Mouse (Mus musculus) G1E-ER4 (cell line): ENCODE results near the gene Adam33. TPM values are rescaled to one million over a fixed set of nuclear protein-coding genes. Genes with fewer than 3 reads are reported as not detected.

Experiments used
- GATA1 ChIP-seq: IDR thresholded peaks from one replicate; pipeline ENCODE4 v1.8.0; 2012; ENCODE audit warnings: low read length, inconsistent platforms
- polyA plus RNA-seq: library from polyadenylated mRNA; stranded (reverse); fragments of >175 nt; gene quantifications from 2 replicates; pipeline ENCODE4 v1.2.3, GENCODE M21; 2012

Adam33 gene
- polyA plus RNA-seq, 1 experiment: not detected

DNA sequence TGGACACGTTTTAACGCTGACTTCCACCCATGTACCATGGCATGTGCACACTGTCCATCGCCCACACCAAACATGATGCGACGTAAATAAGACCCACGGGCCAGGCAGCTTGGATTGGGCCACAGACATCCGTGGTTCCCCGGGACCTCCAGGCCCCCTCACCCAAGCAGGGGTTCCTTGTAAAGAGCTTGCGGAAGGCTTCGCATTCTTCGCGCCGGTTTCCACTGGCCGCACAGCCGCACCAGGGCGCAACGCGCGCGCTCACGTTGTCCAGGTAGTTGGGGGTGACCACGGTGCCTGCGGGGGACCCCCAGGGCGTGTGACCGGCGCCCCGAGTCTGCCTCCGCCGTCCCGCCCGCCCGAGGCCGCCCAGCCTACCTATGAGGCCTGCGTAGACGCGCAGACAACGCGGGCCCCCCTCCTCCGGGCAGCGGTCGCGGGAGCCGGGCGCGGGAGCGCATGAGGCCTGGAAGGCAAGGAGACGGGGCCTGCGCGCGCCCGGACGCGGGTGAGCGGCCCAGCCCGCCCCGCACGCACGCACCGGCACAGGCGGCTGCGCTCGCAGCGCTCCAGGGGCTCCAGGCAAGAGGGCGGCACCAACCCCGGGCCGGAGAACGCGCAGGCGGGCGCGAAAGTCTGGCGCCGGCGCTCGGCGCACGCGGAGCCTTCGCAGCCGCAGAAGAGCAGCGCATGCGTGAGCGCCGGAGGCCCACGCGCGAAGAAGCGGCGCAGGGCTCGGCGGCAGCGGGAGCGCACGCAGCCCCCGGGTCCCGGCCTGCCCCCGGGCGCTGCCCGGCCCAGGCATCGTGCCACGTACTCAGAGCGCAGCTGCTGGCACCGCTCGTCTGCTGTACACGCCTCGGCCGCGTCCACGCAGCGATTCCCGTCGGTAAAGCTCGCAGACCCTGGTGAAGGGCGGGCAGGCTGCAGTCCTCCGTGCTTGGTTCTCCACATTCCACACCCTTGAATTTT is 22.5 kb downstream of the Adam33 start:
- no peak for TF ChIP-seq GATA1

DNA sequence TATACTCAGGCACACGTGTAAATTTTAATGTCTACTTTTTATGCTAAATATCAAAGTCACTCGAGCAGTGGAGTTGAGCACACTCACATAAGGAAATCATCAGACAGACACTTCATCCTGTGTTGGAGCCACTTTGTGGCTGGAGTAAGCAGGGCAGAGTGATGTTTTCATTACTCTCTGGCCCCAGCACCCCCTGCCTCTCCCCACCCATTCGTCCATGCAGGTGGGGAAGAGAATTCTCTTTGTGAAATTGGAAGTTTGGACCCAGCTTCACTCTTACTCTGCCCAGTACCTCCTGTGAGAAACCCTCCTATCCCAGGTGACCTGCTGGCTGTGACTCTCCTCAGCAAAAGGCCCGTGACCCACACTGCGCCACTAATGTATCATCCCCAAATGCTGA is 24.9 kb downstream of the Adam33 start:
- no peak for TF ChIP-seq GATA1

DNA sequence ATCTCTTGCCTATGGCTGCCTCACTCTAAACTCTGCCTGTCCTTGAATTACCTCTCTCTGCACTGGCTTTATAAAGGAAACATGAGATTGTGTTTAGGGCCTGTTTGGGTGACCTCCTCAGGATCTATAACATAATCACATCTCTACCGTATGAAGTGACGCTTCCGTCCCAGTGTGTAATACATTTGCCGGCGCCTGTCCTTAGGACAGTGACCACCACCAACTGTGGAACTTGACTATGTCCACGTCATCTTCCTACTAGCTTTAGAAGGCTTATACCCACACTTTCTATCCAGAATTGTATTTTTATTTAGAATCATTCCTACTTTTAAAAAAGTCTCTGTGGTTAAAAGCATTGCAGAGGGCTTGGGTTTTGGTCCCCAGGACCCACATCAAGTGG is 25.4 kb downstream of the Adam33 start:
- no peak for TF ChIP-seq GATA1

DNA sequence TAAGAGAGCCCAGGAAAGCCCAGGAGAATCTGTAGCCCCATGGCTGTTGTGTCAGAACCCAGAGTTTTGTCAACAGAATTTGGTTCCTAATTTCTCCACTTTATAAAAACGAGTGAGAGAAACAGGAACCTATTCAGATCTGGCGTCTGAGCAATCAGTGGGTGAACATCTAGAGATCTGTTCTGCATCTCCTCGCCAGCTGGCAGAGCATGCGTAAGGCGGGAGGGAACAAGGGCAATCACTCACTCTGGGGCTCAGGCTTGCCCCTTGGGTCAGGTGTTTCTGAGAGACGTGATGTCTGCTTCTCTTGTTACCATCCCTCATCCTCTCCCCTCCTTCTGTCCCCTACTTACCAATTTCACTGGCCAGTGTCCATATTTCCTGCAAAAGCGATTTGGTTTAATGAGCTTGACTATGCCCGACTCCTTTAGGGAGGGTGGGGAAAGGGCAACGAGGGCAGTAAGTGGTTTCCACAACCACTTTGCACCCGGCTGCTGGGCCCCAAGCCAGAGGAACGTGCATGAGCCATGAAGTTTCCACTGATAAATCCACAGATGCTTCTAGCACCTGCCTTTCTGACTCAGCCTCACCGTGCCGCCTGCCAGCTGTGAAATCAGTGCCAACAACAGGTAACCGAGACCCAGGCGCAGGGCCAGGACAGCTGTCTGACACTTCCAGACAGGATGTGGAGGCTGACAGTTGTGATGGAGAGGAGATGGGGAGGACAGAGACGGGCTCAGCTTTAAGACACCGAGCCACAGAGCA is 26.2 kb downstream of the Adam33 start:
- TF ChIP-seq GATA1: no peak

DNA sequence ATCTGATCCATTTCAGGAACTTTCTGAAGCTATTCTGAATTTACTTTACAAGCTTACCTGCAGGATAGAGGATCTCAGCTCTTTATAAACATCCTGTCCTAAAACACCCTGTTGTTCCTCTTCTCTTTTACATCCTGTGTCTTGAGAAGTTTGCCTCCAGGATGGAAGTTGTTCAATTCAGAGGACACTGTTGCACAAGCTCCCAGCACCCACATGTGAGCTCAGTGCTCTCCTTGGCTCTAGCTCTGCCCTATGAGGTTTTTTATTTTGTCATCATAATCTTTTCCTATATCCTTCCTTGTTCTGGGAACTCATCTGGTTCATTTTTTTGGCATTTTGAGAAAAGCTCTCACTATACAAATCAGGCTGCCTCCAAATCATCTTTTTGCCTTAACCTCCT is 26.9 kb downstream of the Adam33 start:
- no peak for TF ChIP-seq GATA1

DNA sequence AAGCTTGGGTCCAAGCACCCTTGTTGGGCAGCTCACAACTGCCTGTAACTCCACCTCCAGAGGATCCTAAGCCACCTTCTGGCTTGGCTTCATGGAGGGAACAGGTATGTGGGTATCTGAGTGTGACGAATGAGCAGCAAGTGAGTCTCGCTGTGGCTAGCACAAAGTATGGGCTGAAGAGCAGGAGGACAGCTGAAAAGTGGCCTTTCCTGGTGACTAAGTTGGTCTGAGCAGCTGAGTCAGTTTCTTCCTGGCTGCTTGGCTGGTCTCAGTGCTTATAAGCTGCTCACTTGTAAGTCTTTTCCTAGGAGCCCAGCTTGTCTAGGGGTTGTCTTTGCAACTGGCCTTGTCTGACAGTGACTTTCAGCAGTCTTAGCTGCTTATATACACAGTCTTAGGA is 27.3 kb downstream of the Adam33 start:
- no peak for TF ChIP-seq GATA1

DNA sequence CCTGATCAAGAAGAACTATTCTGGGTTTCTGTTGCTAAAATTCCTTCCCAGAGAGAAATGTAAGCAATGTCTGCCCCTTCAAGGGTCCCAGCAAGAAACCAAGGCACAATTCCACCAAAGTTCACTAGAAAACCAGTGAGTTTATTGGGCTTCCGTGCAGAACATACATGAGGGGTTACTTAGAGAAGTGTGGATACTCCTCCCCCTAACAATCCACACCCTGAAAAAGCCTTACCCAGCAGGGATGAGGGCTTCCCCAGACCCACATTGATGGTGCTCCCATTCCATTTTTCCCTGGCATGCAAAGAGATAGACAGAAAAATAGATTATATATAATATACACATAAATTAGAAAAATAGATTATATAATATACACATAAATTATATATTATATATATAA is 32.6 kb downstream of the Adam33 start:
- TF ChIP-seq GATA1: no peak

DNA sequence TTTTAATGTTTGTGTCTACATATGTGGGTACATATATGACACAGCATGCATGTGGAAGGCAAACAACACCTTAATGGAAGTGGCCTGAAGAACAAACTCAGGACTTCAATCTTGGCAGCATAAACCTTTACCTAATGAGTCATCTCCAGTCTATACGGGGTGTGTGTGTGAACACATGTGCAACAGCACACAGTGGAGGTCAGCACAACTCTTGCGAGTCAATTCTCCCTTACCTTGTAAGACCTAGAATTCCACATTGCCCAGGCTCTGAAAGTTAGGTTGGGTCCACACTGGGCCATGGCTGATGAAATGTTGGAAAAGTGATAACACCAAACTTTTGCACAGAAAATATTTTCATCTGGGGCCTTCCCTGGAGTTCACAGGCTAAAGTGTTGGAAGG is 33.1 kb downstream of the Adam33 start:
- no peak for TF ChIP-seq GATA1

DNA sequence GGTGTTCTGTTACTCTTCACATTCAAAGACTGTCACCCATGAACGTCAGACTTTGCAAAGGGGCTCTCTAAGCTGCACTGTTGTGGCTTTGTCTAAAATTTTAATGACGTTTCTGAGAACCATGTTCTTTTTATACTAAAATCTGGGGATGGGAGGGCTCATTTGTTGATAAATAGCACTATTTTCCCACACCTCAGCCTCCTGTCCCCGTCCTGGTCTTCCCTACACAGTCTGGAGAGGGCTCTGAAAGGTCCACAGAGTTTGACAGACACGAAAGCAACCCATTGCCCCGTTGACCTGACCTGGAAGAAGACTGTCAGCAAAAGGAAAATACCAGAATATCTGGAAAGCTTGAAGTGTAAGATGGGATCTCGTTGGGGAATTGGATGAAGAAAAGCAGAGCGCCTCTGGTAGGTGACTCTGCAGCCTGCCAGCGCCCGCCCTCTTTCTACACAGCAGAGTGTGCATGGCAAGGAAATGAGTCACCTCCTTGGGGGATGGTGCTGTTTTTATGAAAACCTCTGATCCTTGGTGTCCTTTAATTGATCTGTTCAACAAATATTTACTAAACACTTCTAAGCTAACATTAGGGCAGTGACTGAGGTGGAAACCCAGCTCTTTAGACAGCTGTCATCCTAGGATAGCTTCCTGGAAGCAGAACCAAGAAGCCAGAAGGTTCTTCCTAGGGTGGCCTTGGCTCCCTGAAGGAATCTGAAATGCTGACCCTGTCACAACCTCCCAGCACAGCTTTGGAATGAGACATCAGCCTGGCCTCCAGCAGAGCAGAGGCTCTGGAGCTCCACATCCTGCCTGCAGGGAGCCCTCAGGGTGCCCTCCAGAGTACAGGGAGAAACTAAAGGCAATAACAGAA is 34.3 kb downstream of the Adam33 start:
- TF ChIP-seq GATA1: no peak

DNA sequence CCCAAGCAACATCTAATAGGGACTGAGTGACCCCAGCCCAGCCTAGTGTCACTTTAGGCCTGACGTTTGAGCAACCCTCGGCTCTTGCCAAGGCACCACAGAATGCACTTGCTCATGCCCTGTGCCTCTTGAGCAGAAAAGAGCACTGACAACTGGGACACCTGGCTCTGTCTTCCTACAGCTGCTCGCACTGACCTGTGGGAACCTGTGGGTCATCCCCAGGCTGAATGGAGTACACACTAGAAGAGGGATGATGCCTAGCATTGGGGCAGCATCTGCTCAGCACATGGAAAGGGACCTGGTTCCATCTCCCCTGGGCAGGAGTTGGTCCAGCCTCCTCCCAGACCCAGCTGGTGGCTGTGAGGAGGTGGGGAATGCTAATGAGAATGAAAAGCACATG is 36.7 kb downstream of the Adam33 start:
- no peak for TF ChIP-seq GATA1

DNA sequence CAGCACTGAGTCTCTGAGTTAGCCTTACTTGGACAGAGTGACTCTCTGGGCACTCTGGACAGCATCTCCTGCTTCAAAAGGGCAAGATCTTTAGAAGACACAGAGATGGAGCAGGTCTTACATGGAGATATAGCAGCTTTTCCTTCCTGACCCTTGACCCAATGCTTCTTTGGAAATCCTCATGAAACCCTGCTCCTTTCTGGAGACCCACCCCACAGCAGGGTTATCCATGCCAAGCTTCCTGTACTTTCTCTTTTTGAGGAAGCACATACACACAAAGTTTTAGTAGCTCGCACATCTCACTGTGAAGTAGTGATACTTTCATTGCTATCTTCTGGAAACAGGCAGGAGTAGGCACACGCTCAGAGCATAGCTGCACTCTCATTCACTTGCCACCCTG is 38.4 kb downstream of the Adam33 start:
- TF ChIP-seq GATA1: no peak

DNA sequence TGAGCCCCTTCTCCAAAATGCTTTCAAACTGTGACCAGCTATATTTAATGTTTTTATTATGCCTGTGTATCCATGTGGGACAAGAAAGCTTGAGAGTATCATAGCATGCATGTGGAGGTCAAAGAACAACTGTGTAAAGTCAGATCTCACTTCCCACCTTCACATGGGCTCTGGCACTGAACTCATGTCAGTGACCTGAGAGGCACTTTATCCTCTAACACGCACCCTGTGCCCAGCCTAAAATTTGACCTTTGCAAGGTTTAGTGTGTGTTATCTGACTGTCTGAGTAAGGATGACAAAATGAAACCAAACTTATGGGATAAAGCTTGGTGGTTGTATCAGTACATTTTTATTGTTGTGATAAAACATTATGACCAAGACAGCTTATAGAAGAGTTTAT is 53.0 kb downstream of the Adam33 start:
- no peak for TF ChIP-seq GATA1

DNA sequence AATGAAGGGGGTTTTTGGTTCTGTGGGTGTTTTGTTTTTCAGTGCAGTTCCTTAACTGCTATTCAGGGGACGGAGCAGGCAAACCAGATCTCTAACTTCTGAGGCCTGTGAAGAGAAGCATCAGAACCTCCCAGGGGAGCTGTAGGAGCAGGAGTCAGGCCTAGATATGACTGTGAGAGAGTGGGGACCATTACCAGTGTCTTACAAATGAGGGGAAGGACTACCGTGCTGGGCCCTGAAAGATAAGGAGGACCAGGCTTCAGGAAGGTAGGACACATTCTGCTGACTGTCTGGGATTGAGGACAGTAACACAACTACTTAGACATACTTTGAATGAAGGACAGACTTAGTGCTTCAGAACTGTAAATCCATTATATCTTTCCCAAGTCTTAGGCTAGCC is 54.5 kb downstream of the Adam33 start:
- TF ChIP-seq GATA1: no peak

Other genes starting within 250 kb of the Adam33 start
- gene 4930402H24Rik, start 157.4 kb downstream of the Adam33 start, polyA plus RNA-seq: 3.3 and 5.2 TPM in 2 replicates
- gene Atrn, start 157.3 kb downstream of the Adam33 start, polyA plus RNA-seq: 2.4 and 2.8 TPM in 2 replicates
- gene Gfra4, start 20.7 kb downstream of the Adam33 start, polyA plus RNA-seq: not detected in 2 replicates
- 0.01 and 0.02 TPM in 2 replicates for gene Siglec1, start 23.0 kb upstream of the Adam33 start, polyA plus RNA-seq
- 7.8 and 9.9 TPM in 2 replicates for gene Hspa12b, start 63.5 kb upstream of the Adam33 start, polyA plus RNA-seq
- not detected in 2 replicates for gene Gm11037, start 69.7 kb upstream of the Adam33 start, polyA plus RNA-seq
- 208 and 285 TPM in 2 replicates for gene 1700037H04Rik, start 96.3 kb upstream of the Adam33 start, polyA plus RNA-seq
- 77.0 and 84.2 TPM in 2 replicates for gene Cenpb, start 116.3 kb upstream of the Adam33 start, polyA plus RNA-seq
- 11.2 and 13.4 TPM in 2 replicates for gene Cdc25b, start 123.1 kb upstream of the Adam33 start, polyA plus RNA-seq
- 1.3 and 1.6 TPM in 2 replicates for gene Spef1, start 123.5 kb upstream of the Adam33 start, polyA plus RNA-seq
- gene Ap5s1, start 143.3 kb upstream of the Adam33 start, polyA plus RNA-seq: 1.7 and 6.7 TPM in 2 replicates
- 7.8 and 18.4 TPM in 2 replicates for gene Mavs, start 170.2 kb upstream of the Adam33 start, polyA plus RNA-seq
- 19.7 and 31.2 TPM in 2 replicates for gene Pank2, start 198.7 kb upstream of the Adam33 start, polyA plus RNA-seq